In the genomic region with DNA sequence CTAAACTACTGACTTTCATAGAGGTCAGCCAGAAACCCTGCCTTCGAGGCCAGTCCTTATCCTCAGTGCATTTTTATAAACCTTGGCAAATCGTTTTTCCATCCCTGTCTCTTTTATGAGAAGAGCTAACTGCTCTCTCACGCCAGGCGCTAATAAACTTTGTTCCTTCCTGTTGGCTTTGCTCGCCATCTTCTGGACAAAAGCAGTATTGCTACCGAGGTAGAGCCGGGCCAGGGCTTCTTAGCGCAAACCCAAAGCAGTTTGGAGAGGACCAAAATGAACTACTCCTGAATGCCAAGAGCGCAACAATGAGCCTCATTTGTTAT, we compare ENCODE assay signal across 9 mouse cellular contexts. TPM values are rescaled to one million over a fixed set of nuclear protein-coding genes. Genes with fewer than 3 reads are reported as not detected.
A peak's percentile ranks its signal among the peaks of the same experiment; 100 is the strongest.
DNase-seq lines count a peak whose midpoint lies in the region; ATAC-seq and TF ChIP-seq lines count a peak whose summit lies in the region.
"Had no signal": no experiment of that assay in that cellular context is flagged by ENCODE, and none has a peak within 500 bp of the region (broad histone marks: within the 10 kb centered on the region; RNA-seq: fewer than 3 reads in every experiment).

No protein-coding gene starts in this region.

- TF ChIP-seq POLR2A in CH12.LX (IDR thresholded peaks at IDR 0.05; ENCODE audit: low read depth, low read length), result no peak

- no peaks in the 10 kb centered on the region for H3K36me3 ChIP-seq in CH12.LX (replicated peaks in 1 of 2; ENCODE audit: control insufficient read depth in 1 of 2, insufficient read depth in 1 of 2, low read length in 1 of 2)
- H3K36me3 ChIP-seq in forebrain, embryonic 11.5 days (ENCODE audit: control insufficient read depth, insufficient read depth, low read length), result no peaks in the 10 kb centered on the region
- no peaks in the 10 kb centered on the region for H3K36me3 ChIP-seq in heart, postnatal 0 days (replicated peaks; ENCODE audit: control insufficient read depth, insufficient read depth, low read length)
- no peaks in the 10 kb centered on the region for H3K36me3 ChIP-seq in lung, embryonic 14.5 days (ENCODE audit: insufficient read depth)

- H3K27ac ChIP-seq in CH12.LX (ENCODE audit: insufficient read depth, low read depth), result no peak overlapping the region
- H3K27ac ChIP-seq in forebrain, embryonic 11.5 days (ENCODE audit: low read depth, low read length), result no peak overlapping the region
- peak overlapping the region; percentile 84 for H3K27ac ChIP-seq in heart, postnatal 0 days (ENCODE audit: low read depth)
- peak overlapping the region; percentile 39; the same call in 1 of the 2 replicates for H3K27ac ChIP-seq in lung, embryonic 14.5 days (ENCODE audit: low read depth)

- no peak overlapping the region for H3K4me3 ChIP-seq in CH12.LX (replicated peaks in 1 of 3; ENCODE audit: low read depth in 2 of 3, low read length in 2 of 3, poor library complexity in 1 of 3)
- H3K4me3 ChIP-seq in forebrain, embryonic 11.5 days (ENCODE audit: low read depth, low read length), result no peak overlapping the region
- no peak overlapping the region for H3K4me3 ChIP-seq in heart, postnatal 0 days (ENCODE audit: low read depth, low read length)
- no peak overlapping the region for H3K4me3 ChIP-seq in lung, embryonic 14.5 days (ENCODE audit: low read depth, low read length)

- peak; percentile 82 to 97 for TF ChIP-seq CTCF in CH12.LX (conservative IDR thresholded peaks at IDR 0.05 in 1 of 2, IDR thresholded peaks at IDR 0.05 in 1 of 2; ENCODE audit: low read depth in 2 of 2, low read length in 2 of 2)
- peak; percentile 99 for TF ChIP-seq CTCF in heart, postnatal 0 days (IDR thresholded peaks at IDR 0.05; ENCODE audit: low read depth)
- peak; percentile 94 for TF ChIP-seq CTCF in lung, embryonic 14.5 days (IDR thresholded peaks at IDR 0.05; ENCODE audit: low read depth)

- peak; percentile 84 for DNase-seq in CH12.LX (ENCODE audit: extremely low read depth)
- DNase-seq in brain, embryonic 18.5 days (ENCODE audit: low read depth, low spot score), result peak; percentile 57
- DNase-seq in forebrain, embryonic 11.5 days (ENCODE audit: low spot score), result peak; percentile 87
- peak; percentile 88 for DNase-seq in heart, postnatal 0 days (ENCODE audit: low spot score)
- peak; percentile 80 to 91 for DNase-seq in kidney, postnatal 36 days
- DNase-seq in lung, embryonic 14.5 days, result peak; percentile 96
- DNase-seq in ovary, adult 18-20 months (ENCODE audit: low spot score), result peak; percentile 53
- peak; percentile 56 to 82 for DNase-seq in thymus, postnatal 10 days (ENCODE audit: low spot score in 2 of 2)

- in situ Hi-C loops in CH12.LX (cut with MboI; ENCODE audit: low pct_ligation_motif_present, low pct_unique_long_range_greater_than_20kb, low sequenced_read_pairs), result loop anchor here (5.0 to 25.0 kb wide), 3 partner anchors 424 to 741 kb away; a partner anchor contains a TSS

- peaks cover 7 to 28% of the 10 kb centered on the region in 2 experiments for H3K4me1 ChIP-seq in CH12.LX (ENCODE audit: control insufficient read depth in 1 of 2, insufficient read depth in 2 of 2)
- peaks cover 2% of the 10 kb centered on the region; the same call in 1 of the 2 replicates for H3K4me1 ChIP-seq in forebrain, embryonic 11.5 days (replicated peaks; ENCODE audit: control insufficient read depth, insufficient read depth, low read length)
- peaks cover 11% of the 10 kb centered on the region for H3K4me1 ChIP-seq in heart, postnatal 0 days (ENCODE audit: control insufficient read depth, insufficient read depth)
- no peaks in the 10 kb centered on the region for H3K4me1 ChIP-seq in lung, embryonic 14.5 days (ENCODE audit: insufficient read depth)

- peak; percentile 33; the same call in 1 of the 2 replicates for ATAC-seq in forebrain, embryonic 11.5 days (replicated peaks; ENCODE audit: low FRiP score)
- peak; percentile 50 for ATAC-seq in heart, postnatal 0 days (ENCODE audit: insufficient read depth, low read depth)
- ATAC-seq in lung, embryonic 14.5 days (ENCODE audit: insufficient read depth), result no peak

- dilution Hi-C loops in CH12.LX (cut with MboI; ENCODE audit: extremely low pct_ligation_motif_present, extremely low pct_unique_long_range_greater_than_20kb, low sequenced_read_pairs), result no loop called here

- H3K9ac ChIP-seq in CH12.LX (ENCODE audit: insufficient read depth, low read depth), result no peak overlapping the region
- H3K9ac ChIP-seq in forebrain, embryonic 11.5 days (ENCODE audit: low read length), result no peak overlapping the region; the same call in 1 of the 2 replicates
- no peak overlapping the region for H3K9ac ChIP-seq in heart, postnatal 0 days (replicated peaks; ENCODE audit: low read depth, low read length)
- H3K9ac ChIP-seq in lung, embryonic 14.5 days, result no peak overlapping the region

- no peak for TF ChIP-seq EP300 in CH12.LX (IDR thresholded peaks at IDR 0.05; ENCODE audit: low read length)
- no peak for TF ChIP-seq EP300 in heart, postnatal 0 days (IDR thresholded peaks at IDR 0.05; ENCODE audit: low read depth)

- 5% methylated on average over 9 of the region's 9 CpGs for WGBS in forebrain, embryonic 11.5 days
- WGBS in heart, postnatal 0 days, result 3% methylated on average over 9 of the region's 9 CpGs
- 5% methylated on average over 9 of the region's 9 CpGs for WGBS in lung, embryonic 14.5 days

- peak; percentile 99 for TF ChIP-seq RAD21 in CH12.LX (IDR thresholded peaks at IDR 0.05; ENCODE audit: low read depth, low read length)

- no peaks in the 10 kb centered on the region for H3K27me3 ChIP-seq in CH12.LX (replicated peaks)
- no peaks in the 10 kb centered on the region for H3K27me3 ChIP-seq in forebrain, embryonic 11.5 days (ENCODE audit: control insufficient read depth, insufficient read depth, low read length)
- H3K27me3 ChIP-seq in heart, postnatal 0 days (ENCODE audit: control insufficient read depth, insufficient read depth, low read length), result no peaks in the 10 kb centered on the region; the same call in none of the 2 replicates
- no peaks in the 10 kb centered on the region for H3K27me3 ChIP-seq in lung, embryonic 14.5 days (ENCODE audit: insufficient read depth, low read length)

- peak overlapping the region; percentile 12; the same call in 1 of the 2 replicates for H3K4me2 ChIP-seq in CH12.LX (ENCODE audit: insufficient read depth, low read depth, poor library complexity, severe bottlenecking)
- peak overlapping the region; percentile 32; the same call in 1 of the 2 replicates for H3K4me2 ChIP-seq in forebrain, embryonic 11.5 days (ENCODE audit: low read depth, low read length, severe bottlenecking)
- H3K4me2 ChIP-seq in heart, postnatal 0 days (ENCODE audit: low read depth, low read length), result no peak overlapping the region
- 0 out of 2 replicates have a peak overlapping the region, but pooled peaks have one; percentile 25 for H3K4me2 ChIP-seq in lung, embryonic 14.5 days

- H3K79me2 ChIP-seq in CH12.LX (replicated peaks; ENCODE audit: control insufficient read depth, extremely low read depth, insufficient read depth, poor library complexity, severe bottlenecking), result no peaks in the 10 kb centered on the region

- no peaks in the 10 kb centered on the region for H3K9me3 ChIP-seq in CH12.LX (replicated peaks; ENCODE audit: low read length)
- H3K9me3 ChIP-seq in forebrain, embryonic 11.5 days (ENCODE audit: control insufficient read depth, low read length), result no peaks in the 10 kb centered on the region
- no peaks in the 10 kb centered on the region for H3K9me3 ChIP-seq in heart, postnatal 0 days (replicated peaks; ENCODE audit: control insufficient read depth, low read length)
- no peaks in the 10 kb centered on the region for H3K9me3 ChIP-seq in lung, embryonic 14.5 days (ENCODE audit: low read depth, low read length)

TF ChIP-seq in CH12.LX, 34 proteins besides CTCF, POLR2A, EP300 and RAD21 (continues in another document):
- TF ChIP-seq SMC3 (IDR thresholded peaks at IDR 0.05; ENCODE audit: low read depth, low read length), result peak; percentile 95
- TF ChIP-seq MXI1 (IDR thresholded peaks at IDR 0.05; ENCODE audit: low read depth, low read length), result peak; percentile 43; the same call in 1 of the 2 replicates
- no peak for TF ChIP-seq KAT2A (IDR thresholded peaks at IDR 0.05; ENCODE audit: insufficient replicate concordance, low read length)
- TF ChIP-seq USF2 (conservative IDR thresholded peaks at IDR 0.05; ENCODE audit: low read depth, low read length), result no peak
- TF ChIP-seq CHD1 (IDR thresholded peaks at IDR 0.05; ENCODE audit: low read depth, low read length), result no peak
- no peak for TF ChIP-seq MYC (IDR thresholded peaks at IDR 0.05; ENCODE audit: low read depth, low read length)
- no peak for TF ChIP-seq ZKSCAN1 (IDR thresholded peaks at IDR 0.05; ENCODE audit: borderline replicate concordance, low read depth, low read length)
- no peak for TF ChIP-seq MAZ (IDR thresholded peaks at IDR 0.05; ENCODE audit: low read depth, low read length)
- no peak for TF ChIP-seq ZMIZ1 (IDR thresholded peaks at IDR 0.05; ENCODE audit: low read depth, low read length)
- TF ChIP-seq GABPA (IDR thresholded peaks at IDR 0.05; ENCODE audit: insufficient replicate concordance, low read depth, low read length), result no peak

RNA-seq across cellular contexts. Expression of a gene that starts 11.0 kb away (rescaled TPM):
- total RNA-seq in CH12.LX (2012; rRNA removed), result not detected in 2 replicates
- not detected in 2 replicates for total RNA-seq in CH12.LX (2014; rRNA removed)
- not detected in 2 replicates for polyA plus RNA-seq in CH12.LX (2012; ENCODE audit: insufficient read length, low read depth)
- not detected in 2 replicates for polyA plus RNA-seq in forebrain, embryonic 11.5 days (2014; fragmentation: Nextera tagmentation; extraction: Ambion mirVana)
- not detected in 2 replicates for total RNA-seq in heart, postnatal 0 days (2014; rRNA removed; ENCODE audit: low replicate concordance)
- not detected in 2 replicates for polyA plus RNA-seq in heart, postnatal 0 days (2015; fragmentation: Nextera tagmentation; extraction: Ambion mirVana)
- polyA plus RNA-seq in lung, embryonic 14.5 days (2014; fragmentation: Nextera tagmentation; extraction: Ambion mirVana), result not detected in 2 replicates
- total RNA-seq: left cerebral cortex, adult 8-10 months had no signal

RNA-seq across cellular contexts. Expression of a gene that starts 41.6 kb away (rescaled TPM):
- total RNA-seq in CH12.LX (2012; rRNA removed) (not detected in 2 replicates), CH12.LX (2014; rRNA removed) (not detected in 2 replicates)
- polyA plus RNA-seq in CH12.LX (2012; ENCODE audit: insufficient read length, low read depth), result not detected in 2 replicates
- polyA plus RNA-seq in forebrain, embryonic 11.5 days (2014; fragmentation: Nextera tagmentation; extraction: Ambion mirVana), result not detected in 2 replicates
- total RNA-seq in heart, postnatal 0 days (2014; rRNA removed; ENCODE audit: low replicate concordance), result not detected in 2 replicates
- polyA plus RNA-seq in heart, postnatal 0 days (2015; fragmentation: Nextera tagmentation; extraction: Ambion mirVana), result not detected in 2 replicates
- not detected in 2 replicates for polyA plus RNA-seq in lung, embryonic 14.5 days (2014; fragmentation: Nextera tagmentation; extraction: Ambion mirVana)
- total RNA-seq: left cerebral cortex, adult 8-10 months had no signal

RNA-seq across cellular contexts. Expression of a gene that starts 56.8 kb away (rescaled TPM):
- total RNA-seq in CH12.LX (2012; rRNA removed), result 10.7 and 18.8 TPM in 2 replicates
- 23.2 and 23.9 TPM in 2 replicates for total RNA-seq in CH12.LX (2014; rRNA removed)
- 22.5 and 24.4 TPM in 2 replicates for polyA plus RNA-seq in CH12.LX (2012; ENCODE audit: insufficient read length, low read depth)
- 11.5 TPM in 2 replicates for polyA plus RNA-seq in forebrain, embryonic 11.5 days (2014; fragmentation: Nextera tagmentation; extraction: Ambion mirVana)
- 67.4 and 74.6 TPM in 2 replicates for total RNA-seq in heart, postnatal 0 days (2014; rRNA removed; ENCODE audit: low replicate concordance)
- polyA plus RNA-seq in heart, postnatal 0 days (2015; fragmentation: Nextera tagmentation; extraction: Ambion mirVana), result 17.6 and 18.7 TPM in 2 replicates
- polyA plus RNA-seq in lung, embryonic 14.5 days (2014; fragmentation: Nextera tagmentation; extraction: Ambion mirVana), result 17.6 and 19.4 TPM in 2 replicates

Comparison
In these comparisons a context has a peak if more than half of its experiments do, and no peak if none do; other contexts are left out.
1. H3K27ac ChIP-seq: peak in heart, postnatal 0 days (single experiment) and lung, embryonic 14.5 days (single experiment); none in CH12.LX (single experiment) and forebrain, embryonic 11.5 days (single experiment).
2. Peak in every context shown above with its lines, with median percentiles within 50 percentile points of each other: DNase-seq and CTCF ChIP-seq.